Mouse (Mus musculus) lung, adult 2 months (tissue): ENCODE data around the gene Gcnt3. TPM values are rescaled to one million over a fixed set of nuclear protein-coding genes. Genes with fewer than 3 reads are reported as not detected.

ENCODE experiments used
- DNase-seq: peaks from one replicate; pipeline ENCODE4 v3.0.0; 2022
- H3K4me1 ChIP-seq: fragments of 200-500 bp; 2 replicates; pipeline ENCODE4 v1.6.1; 2011; ENCODE audit warnings: low read length; ENCODE audit not compliant: control insufficient read depth, insufficient read depth
- H3K4me3 ChIP-seq: fragments of 200-500 bp; replicated peaks from 2 replicates; pipeline ENCODE3; 2011; ENCODE audit warnings: low read depth, mild to moderate bottlenecking, control low read depth, low read length; ENCODE audit errors: extremely low read depth
- CTCF ChIP-seq: fragments of 200-500 bp; IDR thresholded peaks from 2 replicates; pipeline ENCODE4 v1.5.1; 2011; ENCODE audit warnings: mild to moderate bottlenecking, low read length, control low read depth; ENCODE audit not compliant: insufficient read depth
- POLR2A ChIP-seq: fragments of 200-500 bp; IDR thresholded peaks from 2 replicates; pipeline ENCODE4 v1.6.1; 2011; ENCODE audit warnings: low read depth, mild to moderate bottlenecking, control low read depth, low read length, borderline replicate concordance; ENCODE audit errors: extremely low read depth
- WGBS: fragments of 180-500 bp; shearing (Covaris S2); methylation state at CpG from one replicate; pipeline ENCODE4 v1.1.7; 2018; 5-methylcytosine and 5-hydroxymethylcytosine counted together
- polyA plus RNA-seq: library from polyadenylated mRNA; depleted of rRNA; stranded (reverse); fragments of >200 nt; gene quantifications from 2 replicates; pipeline ENCODE4 v1.2.3, GENCODE M21; 2012

Gcnt3 gene
- polyA plus RNA-seq, 1 experiment, result not detected

DNA sequence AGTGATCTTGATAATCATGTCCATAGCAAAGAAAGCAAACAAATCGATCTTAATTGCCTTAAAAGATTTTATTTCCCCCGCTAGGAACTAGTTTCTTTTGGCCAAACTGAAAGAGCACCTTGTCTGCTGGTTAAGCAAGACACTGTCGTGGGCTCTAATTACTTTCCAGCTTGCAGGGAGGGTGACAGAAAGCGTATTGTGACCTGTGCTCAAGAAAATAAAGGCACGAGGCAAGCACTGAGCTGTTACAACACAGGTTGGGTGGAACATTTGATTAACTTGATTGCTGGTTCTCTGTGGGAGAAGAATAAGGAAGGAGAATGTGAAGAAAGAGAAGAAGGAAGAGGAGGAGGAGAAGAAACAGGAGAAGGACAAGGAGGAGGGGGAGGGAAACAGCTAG lies 10.4 kb upstream of the Gcnt3 start:
- no peaks in the 10 kb centered on the region for H3K4me1 ChIP-seq
- H3K4me3 ChIP-seq, result no peak overlapping the region
- no peak for TF ChIP-seq POLR2A
- no peak for TF ChIP-seq CTCF
- 63% methylated on average over 5 of the region's 5 CpGs for WGBS
- no peak for DNase-seq

- H3K4me3 ChIP-seq, result no peak overlapping the region
- WGBS, result 58% methylated on average over 3 of the region's 3 CpGs
- H3K4me1 ChIP-seq, result no peaks in the 10 kb centered on the region
- TF ChIP-seq POLR2A (no peak), CTCF (no peak)
- DNase-seq, result no peak
Measured at GRCm38 (mm10) chr9:70047839-70048238, 10.0 kb upstream of the Gcnt3 start.

GRCm38 (mm10) chr9:70046255-70046654 lies 8.4 kb upstream of the Gcnt3 start:
- no peak overlapping the region for H3K4me3 ChIP-seq
- H3K4me1 ChIP-seq, result no peaks in the 10 kb centered on the region
- TF ChIP-seq CTCF (no peak), POLR2A (no peak)
- no peak for DNase-seq
- 69% methylated on average over 6 of the region's 6 CpGs for WGBS

DNA sequence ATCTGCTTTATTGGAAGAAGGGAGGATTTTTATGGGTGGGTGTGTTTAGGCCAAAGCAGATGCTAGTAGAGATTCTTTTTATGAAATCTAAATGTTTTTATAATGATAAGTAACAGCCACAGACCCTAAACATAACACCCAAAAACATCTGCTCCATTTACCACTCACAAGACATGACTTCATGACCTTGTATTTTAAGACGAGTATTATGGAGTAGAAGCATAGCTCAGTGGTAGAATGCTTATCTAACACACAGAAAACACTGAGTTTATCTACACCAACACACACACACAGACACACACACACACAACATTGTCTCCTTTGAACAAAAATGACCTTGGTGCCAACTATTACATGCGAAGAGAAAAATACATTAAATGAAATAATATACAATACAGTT lies 7.0 kb upstream of the Gcnt3 start:
- TF ChIP-seq CTCF (no peak), POLR2A (no peak)
- no peak overlapping the region for H3K4me3 ChIP-seq
- WGBS, result 65% methylated on average over 2 of the region's 2 CpGs
- no peak for DNase-seq
- no peaks in the 10 kb centered on the region for H3K4me1 ChIP-seq

DNA sequence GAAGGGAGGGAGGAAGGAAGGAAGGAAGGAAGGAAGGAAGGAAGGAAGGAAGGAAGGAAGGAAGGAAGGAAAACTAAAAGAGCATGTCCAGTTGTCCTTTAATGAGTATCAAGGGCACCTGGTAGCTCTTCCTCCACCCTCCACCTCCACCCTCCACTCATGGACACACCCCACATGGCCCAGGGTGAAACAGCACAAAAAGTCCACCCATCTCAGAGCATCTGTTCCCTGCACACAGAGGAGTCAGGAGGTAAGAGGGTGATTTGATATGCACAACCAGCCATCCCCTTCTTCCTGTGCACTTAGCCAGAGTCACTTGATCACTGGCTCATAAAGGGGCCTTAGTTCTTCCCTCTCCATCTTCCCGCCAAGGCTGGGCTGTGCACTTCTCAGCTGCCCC lies 5.0 kb upstream of the Gcnt3 start:
- TF ChIP-seq POLR2A, result no peak
- no peak for TF ChIP-seq CTCF
- Histone ChIP-seq H3K4me1 (no peaks in the 10 kb centered on the region), H3K4me3 (no peak overlapping the region)
- DNase-seq, result no peak
- 66% methylated on average over 1 of the region's 1 CpGs for WGBS

- H3K4me1 ChIP-seq, result no peaks in the 10 kb centered on the region
- TF ChIP-seq CTCF, result no peak
- TF ChIP-seq POLR2A, result no peak
- 86% methylated on average over 4 of the region's 4 CpGs for WGBS
- no peak for DNase-seq
- H3K4me3 ChIP-seq, result no peak overlapping the region
Measured at GRCm38 (mm10) chr9:70042137-70042536, 4.2 kb upstream of the Gcnt3 start.

DNA sequence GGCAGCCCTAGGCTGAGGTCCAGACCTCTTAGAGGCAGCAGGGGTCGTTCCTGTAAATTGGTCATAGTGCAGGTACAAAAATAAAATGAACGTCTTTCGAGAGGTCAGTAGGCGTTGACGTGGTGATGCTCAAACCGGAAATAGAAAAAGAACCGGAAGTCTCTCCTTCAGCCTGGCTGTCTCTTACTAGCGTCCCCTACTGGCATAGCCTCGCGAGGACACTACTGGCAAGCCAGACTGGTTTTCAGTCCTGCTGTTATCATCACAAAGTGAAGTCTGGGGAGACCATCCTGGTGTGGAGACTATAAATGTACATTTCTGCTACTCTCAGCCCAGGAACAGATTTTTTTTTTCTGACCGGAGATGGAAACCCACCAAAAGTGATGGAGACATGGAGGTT lies 2.7 kb upstream of the Gcnt3 start:
- TF ChIP-seq CTCF, result no peak
- no peak for TF ChIP-seq POLR2A
- no peak overlapping the region for H3K4me3 ChIP-seq
- H3K4me1 ChIP-seq, result no peaks in the 10 kb centered on the region
- 79% methylated on average over 11 of the region's 11 CpGs for WGBS
- DNase-seq, result no peak

DNA sequence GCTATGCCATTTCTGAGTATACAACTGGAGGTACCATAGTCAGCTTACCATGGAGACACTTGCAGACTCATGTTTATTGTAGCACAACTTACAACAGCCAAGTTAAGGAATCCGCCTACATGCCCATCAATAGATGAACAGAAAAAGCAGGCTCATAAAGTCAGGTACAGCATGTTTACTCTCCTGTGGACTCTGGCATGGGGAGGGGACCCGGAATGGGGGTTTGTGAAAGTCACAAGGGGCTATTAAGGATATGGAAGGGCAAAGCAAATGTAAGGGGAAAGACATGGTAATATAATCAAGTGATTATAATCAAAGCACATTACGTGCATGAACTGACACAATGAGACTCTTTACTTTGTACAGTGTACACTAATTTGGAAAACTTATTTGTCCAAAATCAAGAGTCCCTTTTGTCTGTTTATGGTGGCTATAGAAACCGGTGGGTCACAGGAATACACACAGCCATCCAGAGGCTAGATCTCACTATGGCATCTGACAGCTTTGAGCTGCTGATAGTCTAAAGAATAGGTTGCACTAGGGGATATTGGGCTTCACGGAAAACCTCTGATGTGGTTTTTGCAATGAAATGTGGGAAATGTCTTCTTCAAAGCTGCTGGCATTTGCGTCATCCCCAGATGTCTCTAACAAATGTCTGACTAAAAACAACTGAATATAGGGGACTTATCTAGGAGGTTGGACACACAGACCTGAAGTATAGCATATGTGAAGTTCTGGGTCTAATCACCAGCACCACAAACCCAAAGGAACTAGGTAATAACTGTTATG lies 1.9 kb upstream of the Gcnt3 start:
- H3K4me3 ChIP-seq, result no peak overlapping the region
- 86% methylated on average over 6 of the region's 6 CpGs for WGBS
- no peak for DNase-seq
- no peaks in the 10 kb centered on the region for H3K4me1 ChIP-seq
- TF ChIP-seq POLR2A (no peak), CTCF (no peak)

DNA sequence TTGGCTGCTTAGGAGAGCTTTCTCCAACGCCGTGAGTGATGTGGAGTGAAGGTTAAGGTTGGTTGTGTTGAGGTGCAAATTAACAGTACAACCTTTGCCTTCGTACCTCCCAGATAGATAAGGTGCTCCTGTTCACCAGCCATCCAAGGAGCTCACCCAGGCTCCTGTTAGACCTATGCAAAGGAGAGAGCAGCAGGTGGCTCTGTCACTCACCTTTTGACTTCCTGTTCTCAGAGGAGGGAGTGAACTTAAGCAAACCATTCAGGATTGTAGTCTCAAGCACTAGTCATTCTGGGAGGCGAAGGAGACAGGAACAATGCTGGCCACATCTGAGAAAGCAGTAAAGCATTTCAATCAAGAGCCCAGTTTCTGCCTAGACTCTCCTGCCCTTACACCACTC lies 1.2 kb downstream of the Gcnt3 start:
- no peak for TF ChIP-seq POLR2A
- TF ChIP-seq CTCF, result no peak
- no peak for DNase-seq
- H3K4me3 ChIP-seq, result no peak overlapping the region
- WGBS, result 67% methylated on average over 4 of the region's 4 CpGs
- no peaks in the 10 kb centered on the region for H3K4me1 ChIP-seq

DNA sequence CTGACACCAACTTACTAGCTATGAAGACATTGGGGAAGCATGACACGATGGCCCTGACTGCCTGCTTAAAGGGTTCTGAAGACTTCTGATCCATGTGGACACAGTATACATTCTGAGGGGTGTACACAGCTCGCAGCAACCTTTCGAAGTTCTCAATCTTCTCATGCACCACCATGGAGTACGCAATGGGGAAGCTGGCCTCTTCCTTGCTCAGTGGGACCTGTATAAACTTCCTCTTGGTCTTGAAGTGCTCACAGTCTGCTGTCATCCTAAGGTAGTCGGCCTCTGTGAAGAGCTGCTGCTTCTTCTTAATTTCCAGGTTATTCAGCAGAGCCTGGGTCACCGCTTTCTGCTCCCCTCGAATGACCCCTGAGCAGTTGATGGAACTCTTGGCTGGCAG lies 3.2 kb downstream of the Gcnt3 start:
- WGBS, result 82% methylated on average over 7 of the region's 7 CpGs
- no peak for TF ChIP-seq POLR2A
- TF ChIP-seq CTCF, result no peak
- no peak overlapping the region for H3K4me3 ChIP-seq
- DNase-seq, result no peak
- H3K4me1 ChIP-seq, result no peaks in the 10 kb centered on the region

GRCm38 (mm10) chr9:70033056-70033455 lies 4.8 kb downstream of the Gcnt3 start:
- no peaks in the 10 kb centered on the region for H3K4me1 ChIP-seq
- DNase-seq, result no peak
- WGBS, result 66% methylated on average over 9 of the region's 9 CpGs
- no peak overlapping the region for H3K4me3 ChIP-seq
- TF ChIP-seq POLR2A, result no peak
- no peak for TF ChIP-seq CTCF
